Mouse (Mus musculus): ENCODE measurements around the gene Polr3a.

- TF ChIP-seq CTCF (IDR thresholded peaks at IDR 0.05; ENCODE audit: low read depth) (no peak), EP300 (IDR thresholded peaks at IDR 0.05; ENCODE audit: low read depth) (no peak)
These were observed 20.7 kb upstream of the Polr3a start for GRCm38 (mm10) chr14:24507452-24508069.
